Mouse (Mus musculus) thymus, postnatal 36 days (tissue): ENCODE results near the gene A130010J15Rik.
A peak's percentile ranks its signal among the peaks of the same experiment; 100 is the strongest.

Experiments
- DNase-seq, 2 experiments: peaks; one replicate each; pipeline ENCODE4 v3.0.0; 2022; ENCODE audit warnings: mixed read lengths in 2 of 2

The A130010J15Rik gene

GRCm38 (mm10) chr1:193167746-193168145 is at the start of gene A130010J15Rik:
Gene A130010J15Rik, plus strand, starts transcription at chr1:193168046.
- DNase-seq: no peak

GRCm38 (mm10) chr1:193122793-193123192 is 45.1 kb upstream of the A130010J15Rik start:
- peak; percentile 52 to 79 for DNase-seq

GRCm38 (mm10) chr1:193123290-193123689 is 44.6 kb upstream of the A130010J15Rik start:
- DNase-seq: peak; percentile 35 to 50

- DNase-seq: no peak
Measured at GRCm38 (mm10) chr1:193125835-193126234, 42.0 kb upstream of the A130010J15Rik start.

- DNase-seq: no peak
Measured at GRCm38 (mm10) chr1:193128055-193128454, 39.8 kb upstream of the A130010J15Rik start.

- DNase-seq: no peak
Measured at GRCm38 (mm10) chr1:193129321-193129720, 38.5 kb upstream of the A130010J15Rik start.

GRCm38 (mm10) chr1:193129786-193130455 is 37.9 kb upstream of the A130010J15Rik start, which contains the start of gene Diexf:
Gene Diexf, minus strand, starts transcription at chr1:193130272.
- DNase-seq: peak; percentile 97

- no peak for DNase-seq
Measured at GRCm38 (mm10) chr1:193130456-193130825, 37.4 kb upstream of the A130010J15Rik start.

- no peak for DNase-seq
Measured at GRCm38 (mm10) chr1:193130839-193131238, 37.0 kb upstream of the A130010J15Rik start.

GRCm38 (mm10) chr1:193131311-193131948 is 36.4 kb upstream of the A130010J15Rik start:
- DNase-seq: no peak

- no peak for DNase-seq
Measured at GRCm38 (mm10) chr1:193132385-193132784, 35.5 kb upstream of the A130010J15Rik start.

GRCm38 (mm10) chr1:193133726-193134125 is 34.1 kb upstream of the A130010J15Rik start:
- DNase-seq: no peak

GRCm38 (mm10) chr1:193138087-193138486 is 29.8 kb upstream of the A130010J15Rik start:
- no peak for DNase-seq

- peak in 1 of 2 experiments; percentile 13 for DNase-seq
Measured at GRCm38 (mm10) chr1:193138669-193139068, 29.2 kb upstream of the A130010J15Rik start.

- no peak for DNase-seq
Measured at GRCm38 (mm10) chr1:193141118-193141517, 26.7 kb upstream of the A130010J15Rik start.

GRCm38 (mm10) chr1:193142517-193143062 is 25.3 kb upstream of the A130010J15Rik start:
- peak; percentile 43 to 50 for DNase-seq

GRCm38 (mm10) chr1:193144516-193144915 is 23.3 kb upstream of the A130010J15Rik start:
- peak; percentile 72 to 84 for DNase-seq

GRCm38 (mm10) chr1:193145101-193145500 is 22.7 kb upstream of the A130010J15Rik start:
- DNase-seq: no peak

GRCm38 (mm10) chr1:193146416-193146815 is 21.4 kb upstream of the A130010J15Rik start:
- peak; percentile 44 to 50 for DNase-seq

- no peak for DNase-seq
Measured at GRCm38 (mm10) chr1:193149231-193149630, 18.6 kb upstream of the A130010J15Rik start.

GRCm38 (mm10) chr1:193151134-193151533 is 16.7 kb upstream of the A130010J15Rik start:
- no peak for DNase-seq

- DNase-seq: peak; percentile 55 to 75
Measured at GRCm38 (mm10) chr1:193152872-193153271, 15.0 kb upstream of the A130010J15Rik start, which contains the start of gene Irf6. Gene Irf6, plus strand, starts transcription at chr1:193153111.

- DNase-seq: no peak
Measured at GRCm38 (mm10) chr1:193153561-193153960, 14.3 kb upstream of the A130010J15Rik start.
